Mouse (Mus musculus) embryonic facial prominence, embryonic 11.5 days (tissue): ENCODE data around the gene Gabbr2. TPM values are rescaled to one million over a fixed set of nuclear protein-coding genes. Genes with fewer than 3 reads are reported as not detected.

Source experiments
- ATAC-seq: fragments of 200-750 bp; cut with Nextera tagmentation; replicated peaks from 2 replicates; pipeline ENCODE4 v1.8.0; 2017; ENCODE audit warnings: low read depth; ENCODE audit not compliant: insufficient number of reproducible peaks, low FRiP score, low TSS enrichment
- DNase-seq: peaks from one replicate; pipeline ENCODE4 v3.0.0-alpha.2; 2015; ENCODE audit warnings: low spot score
- H3K27ac ChIP-seq: fragments of 300-500 bp; sonication (generic); replicated peaks from 2 replicates; pipeline ENCODE4 v1.5.1; 2014; ENCODE audit warnings: mild to moderate bottlenecking, low read depth, low read length, control low read depth
- H3K27me3 ChIP-seq: fragments of 300-500 bp; sonication (generic); 2 replicates; pipeline ENCODE4 v1.6.1; 2014; ENCODE audit warnings: mild to moderate bottlenecking, low read length, moderate library complexity, mixed read lengths; ENCODE audit not compliant: control insufficient read depth, insufficient read depth
- H3K36me3 ChIP-seq: fragments of 300-500 bp; sonication (generic); replicated peaks from 2 replicates; pipeline ENCODE4 v1.6.1; 2014; ENCODE audit warnings: low read depth, mild to moderate bottlenecking, low read length, moderate library complexity, mixed read lengths; ENCODE audit not compliant: control insufficient read depth, insufficient read depth
- H3K4me1 ChIP-seq: fragments of 300-500 bp; sonication (generic); 2 replicates; pipeline ENCODE4 v1.6.1; 2014; ENCODE audit warnings: low read length, mixed read lengths; ENCODE audit not compliant: control insufficient read depth, insufficient read depth
- H3K4me2 ChIP-seq: fragments of 300-500 bp; sonication (generic); 2 replicates; pipeline ENCODE4 v1.6.1; 2014; ENCODE audit warnings: low read depth, mild to moderate bottlenecking, control low read depth, low read length, moderate library complexity
- H3K4me3 ChIP-seq: fragments of 300-500 bp; sonication (generic); 2 replicates; pipeline ENCODE4 v1.5.1; 2014; ENCODE audit warnings: low read depth, low read length, control low read depth
- H3K9ac ChIP-seq: fragments of 300-500 bp; sonication (generic); replicated peaks from 2 replicates; pipeline ENCODE4 v1.6.1; 2014; ENCODE audit warnings: mild to moderate bottlenecking, control low read depth, low read length
- H3K9me3 ChIP-seq: fragments of 300-500 bp; sonication (generic); replicated peaks from 2 replicates; pipeline ENCODE4 v1.6.1; 2016; ENCODE audit warnings: mild to moderate bottlenecking, low read length, inconsistent platforms, mixed read lengths; ENCODE audit not compliant: control insufficient read depth
- WGBS: fragments of 180-500 bp; shearing (Covaris S2); extraction: QIAGEN DNeasy Blood & Tissue Kit; methylation state at CpG from one replicate; pipeline ENCODE4 v1.1.7; 2014; 5-methylcytosine and 5-hydroxymethylcytosine counted together
- polyA plus RNA-seq: library from polyadenylated mRNA; unstranded; fragments of >200 nt; fragmentation: Nextera tagmentation; extraction: Ambion mirVana; gene quantifications from 2 replicates; pipeline ENCODE4 v1.2.1, GENCODE M21; 2014

The Gabbr2 gene
- polyA plus RNA-seq, 1 experiment from 2014 or later: 0.25 TPM

GRCm38 (mm10) chr4:46666420-46666819 lies 325.3 kb downstream of the Gabbr2 start:
- no peak for ATAC-seq
- Histone ChIP-seq H3K9ac (no peak overlapping the region), H3K4me2 (no peak overlapping the region), H3K27me3 (no peaks in the 10 kb centered on the region), H3K27ac (no peak overlapping the region), H3K4me1 (no peaks in the 10 kb centered on the region), H3K36me3 (no peaks in the 10 kb centered on the region), H3K9me3 (no peaks in the 10 kb centered on the region), H3K4me3 (no peak overlapping the region)
- 53% methylated on average over 5 of the region's 5 CpGs for WGBS
- no peak for DNase-seq

- peak; percentile 62 for DNase-seq
- WGBS: 0% methylated on average over 7 of the region's 8 CpGs
- H3K9me3 ChIP-seq: no peaks in the 10 kb centered on the region
- H3K27ac ChIP-seq: no peak overlapping the region
- no peak for ATAC-seq
- H3K9ac ChIP-seq: no peak overlapping the region
- no peaks in the 10 kb centered on the region for H3K36me3 ChIP-seq
- H3K27me3 ChIP-seq: no peaks in the 10 kb centered on the region
- H3K4me2 ChIP-seq: no peak overlapping the region
- no peaks in the 10 kb centered on the region for H3K4me1 ChIP-seq
- no peak overlapping the region for H3K4me3 ChIP-seq
Measured at GRCm38 (mm10) chr4:46665371-46665774, 326.3 kb downstream of the Gabbr2 start.

- peak; percentile 80 for DNase-seq
- H3K27ac ChIP-seq: peak overlapping the region; percentile 71
- no peaks in the 10 kb centered on the region for H3K4me1 ChIP-seq
- 2% methylated on average over 34 of the region's 34 CpGs for WGBS
- H3K4me2 ChIP-seq: peak overlapping the region; percentile 55
- H3K9me3 ChIP-seq: no peaks in the 10 kb centered on the region
- peak overlapping the region; percentile 30 for H3K4me3 ChIP-seq
- ATAC-seq: peak; percentile 90
- no peaks in the 10 kb centered on the region for H3K27me3 ChIP-seq
- H3K36me3 ChIP-seq: no peaks in the 10 kb centered on the region
- H3K9ac ChIP-seq: peak overlapping the region; percentile 58
Measured at GRCm38 (mm10) chr4:46664123-46665009, 327.3 kb downstream of the Gabbr2 start.

GRCm38 (mm10) chr4:46661433-46661832 lies 330.2 kb downstream of the Gabbr2 start:
- DNase-seq: no peak
- no peaks in the 10 kb centered on the region for H3K27me3 ChIP-seq
- no peak for ATAC-seq
- 80% methylated on average over 9 of the region's 9 CpGs for WGBS
- H3K9ac ChIP-seq: no peak overlapping the region
- no peaks in the 10 kb centered on the region for H3K9me3 ChIP-seq
- H3K4me3 ChIP-seq: no peak overlapping the region
- H3K4me2 ChIP-seq: no peak overlapping the region
- H3K36me3 ChIP-seq: no peaks in the 10 kb centered on the region
- no peaks in the 10 kb centered on the region for H3K4me1 ChIP-seq
- H3K27ac ChIP-seq: no peak overlapping the region

DNA sequence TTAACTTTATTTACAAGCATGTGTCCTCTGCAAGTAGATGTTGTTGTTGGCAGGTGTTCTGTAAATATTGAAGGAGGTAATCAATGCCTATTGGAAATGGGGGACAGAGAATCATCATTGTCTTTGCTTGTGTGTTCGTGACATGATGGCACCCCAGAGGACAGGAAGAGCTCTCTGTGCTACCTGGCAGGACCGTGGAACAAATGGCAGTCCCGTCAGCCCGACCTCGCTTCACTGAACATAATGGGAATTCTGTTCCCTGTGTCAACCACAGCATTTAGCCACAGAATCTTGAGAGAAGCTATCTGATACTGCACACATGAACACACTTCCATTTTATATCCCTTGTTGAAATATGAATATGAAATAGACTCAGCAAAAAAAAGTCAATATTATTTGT lies 332.7 kb downstream of the Gabbr2 start:
- no peak overlapping the region for H3K9ac ChIP-seq
- H3K27ac ChIP-seq: no peak overlapping the region
- no peak for ATAC-seq
- DNase-seq: no peak
- H3K4me2 ChIP-seq: no peak overlapping the region
- no peaks in the 10 kb centered on the region for H3K27me3 ChIP-seq
- no peaks in the 10 kb centered on the region for H3K4me1 ChIP-seq
- no peaks in the 10 kb centered on the region for H3K9me3 ChIP-seq
- H3K4me3 ChIP-seq: no peak overlapping the region
- 70% methylated on average over 5 of the region's 5 CpGs for WGBS
- H3K36me3 ChIP-seq: no peaks in the 10 kb centered on the region

DNA sequence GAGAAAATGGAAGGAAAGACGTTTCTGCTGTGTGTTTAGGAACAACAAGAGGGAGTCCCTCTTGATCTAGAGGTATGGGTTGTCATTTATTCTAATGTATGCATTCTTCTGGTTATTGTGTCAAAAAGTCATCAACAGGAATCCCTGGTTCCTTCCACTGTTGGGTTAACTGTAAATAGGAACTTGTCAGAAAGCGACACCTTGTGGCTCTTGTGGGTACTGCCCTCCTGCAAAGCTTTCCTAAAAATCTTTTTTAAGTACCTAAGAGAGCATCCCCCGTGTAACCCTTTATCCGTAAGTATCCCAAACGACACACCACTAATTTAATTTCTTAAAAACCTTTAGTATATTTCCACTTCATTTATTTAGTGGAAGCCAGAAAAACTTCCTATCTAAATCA lies 334.6 kb downstream of the Gabbr2 start:
- Histone ChIP-seq H3K36me3 (no peaks in the 10 kb centered on the region), H3K27me3 (no peaks in the 10 kb centered on the region), H3K27ac (no peak overlapping the region), H3K4me1 (no peaks in the 10 kb centered on the region), H3K4me3 (no peak overlapping the region), H3K9me3 (no peaks in the 10 kb centered on the region), H3K4me2 (no peak overlapping the region), H3K9ac (no peak overlapping the region)
- ATAC-seq: no peak
- DNase-seq: peak; percentile 89
- 11% methylated on average over 5 of the region's 5 CpGs for WGBS

DNA sequence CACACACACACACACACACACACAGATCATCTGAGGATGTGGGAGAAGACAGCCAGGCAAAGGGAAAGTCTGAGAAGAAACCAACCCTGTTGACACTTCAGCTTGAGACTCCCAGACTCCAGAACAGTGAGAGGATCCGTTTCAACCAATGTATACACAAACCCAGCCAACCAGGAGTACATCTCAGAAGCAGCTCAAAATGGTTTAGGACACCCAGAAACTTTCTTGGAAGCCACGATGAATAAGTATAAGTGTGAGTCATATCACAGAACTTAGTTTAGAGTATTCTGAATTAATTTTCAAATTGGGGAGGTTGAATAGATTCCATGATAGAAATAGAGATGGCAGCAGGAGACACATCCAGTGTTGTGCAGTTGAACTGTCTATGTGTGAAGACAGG lies 335.7 kb downstream of the Gabbr2 start:
- H3K27me3 ChIP-seq: no peaks in the 10 kb centered on the region
- H3K9ac ChIP-seq: no peak overlapping the region
- H3K27ac ChIP-seq: no peak overlapping the region
- no peaks in the 10 kb centered on the region for H3K36me3 ChIP-seq
- no peaks in the 10 kb centered on the region for H3K9me3 ChIP-seq
- H3K4me1 ChIP-seq: no peaks in the 10 kb centered on the region
- no peak overlapping the region for H3K4me2 ChIP-seq
- no peak for ATAC-seq
- H3K4me3 ChIP-seq: no peak overlapping the region
- WGBS: 69% methylated on average over 2 of the region's 2 CpGs
- DNase-seq: no peak

DNA sequence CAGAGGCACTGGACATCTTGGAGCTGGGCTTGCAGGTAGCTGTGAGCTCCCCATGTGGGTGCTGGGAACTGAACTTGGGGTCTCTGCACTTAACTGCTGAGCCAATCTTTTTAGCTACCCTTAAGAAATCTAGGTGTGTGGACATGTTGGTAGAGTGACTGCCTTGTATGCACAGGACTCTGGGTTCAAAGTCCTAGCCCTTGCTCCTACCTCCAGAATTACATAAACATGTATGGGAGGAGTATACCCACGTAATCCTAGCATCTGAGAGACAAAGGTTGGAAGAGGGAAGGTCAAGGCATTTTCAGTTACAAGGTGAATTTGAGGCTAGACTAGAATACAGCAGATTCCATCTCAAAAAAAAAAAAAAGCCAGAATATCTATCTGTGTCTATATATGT lies 336.4 kb downstream of the Gabbr2 start:
- WGBS: 57% methylated on average over 1 of the region's 1 CpGs
- Histone ChIP-seq H3K36me3 (no peaks in the 10 kb centered on the region), H3K9ac (no peak overlapping the region), H3K27me3 (no peaks in the 10 kb centered on the region), H3K27ac (no peak overlapping the region), H3K9me3 (no peaks in the 10 kb centered on the region), H3K4me1 (no peaks in the 10 kb centered on the region), H3K4me3 (no peak overlapping the region), H3K4me2 (no peak overlapping the region)
- ATAC-seq (no peak), DNase-seq (no peak)
